Mouse (Mus musculus): ENCODE data around the gene Vdr. TPM values are rescaled to one million over a fixed set of nuclear protein-coding genes. Genes with fewer than 3 reads are reported as not detected.
A peak's percentile ranks its signal among the peaks of the same experiment; 100 is the strongest.

The Vdr gene
- polyA plus RNA-seq, 1 experiment from 2014 or later, result 47.9 TPM

DNA sequence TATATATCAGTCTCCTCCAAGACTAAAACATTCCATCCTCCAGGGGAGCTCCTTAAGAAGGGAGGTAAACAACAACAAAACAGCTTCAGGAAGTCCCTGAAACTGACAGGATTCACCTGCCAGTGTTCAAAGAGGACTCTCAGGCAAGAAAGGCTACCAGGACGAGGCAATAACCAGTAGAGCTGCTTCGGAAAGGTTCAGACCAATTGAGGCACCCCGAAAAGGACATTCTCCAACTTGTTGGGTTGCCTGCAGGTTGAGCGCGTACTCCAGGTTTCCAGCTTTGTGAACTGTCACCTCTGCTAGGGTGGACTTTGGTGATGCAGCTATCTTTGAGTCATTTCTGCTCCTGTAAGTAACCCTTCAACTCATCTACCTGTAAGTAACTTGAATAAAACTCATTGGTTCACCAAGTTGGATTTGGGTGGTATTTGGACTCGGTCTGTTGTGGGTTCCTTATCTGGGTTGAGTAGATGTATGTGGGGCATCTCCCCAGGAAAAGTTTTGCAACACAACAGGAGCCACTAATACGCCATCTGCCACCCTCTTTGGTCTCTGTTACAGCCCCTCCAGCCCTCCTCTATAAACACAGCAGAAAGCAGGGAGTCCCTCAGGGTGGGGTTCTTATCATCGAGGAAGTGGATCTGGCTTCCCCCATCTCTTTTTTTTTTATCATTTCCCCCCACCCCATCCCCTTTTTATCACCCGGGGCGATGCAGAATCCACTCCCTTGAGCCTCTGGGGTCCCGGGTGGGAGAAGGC, 64.1 kb downstream of the Vdr start:
- DNase-seq (ENCODE audit: low read depth, low spot score) (no peak), ATAC-seq (no peak)
- POLR2A ChIA-PET, result interaction anchor here (1.5 to 1.7 kb wide), 2 partner anchors 33 to 62 kb away, joined by 4 to 5 read pairs; no protein-coding TSS in a partner anchor
- H3K27me3 ChIP-seq, result no peaks in the 10 kb centered on the region
- in situ Hi-C loops (cut with MboI; ENCODE audit: low pct_unique_long_range_greater_than_20kb), result loop anchor here (5.0 kb wide), 2 partner anchors 54 to 129 kb away; no protein-coding TSS in a partner anchor
- CTCF ChIA-PET, result interaction anchor here (0.8 to 11.7 kb wide), 7 partner anchors 9 to 70 kb away, joined by 3 to 119 read pairs (median 10); no protein-coding TSS in a partner anchor
- no peak for TF ChIP-seq CTCF (IDR thresholded peaks at IDR 0.05)

DNA sequence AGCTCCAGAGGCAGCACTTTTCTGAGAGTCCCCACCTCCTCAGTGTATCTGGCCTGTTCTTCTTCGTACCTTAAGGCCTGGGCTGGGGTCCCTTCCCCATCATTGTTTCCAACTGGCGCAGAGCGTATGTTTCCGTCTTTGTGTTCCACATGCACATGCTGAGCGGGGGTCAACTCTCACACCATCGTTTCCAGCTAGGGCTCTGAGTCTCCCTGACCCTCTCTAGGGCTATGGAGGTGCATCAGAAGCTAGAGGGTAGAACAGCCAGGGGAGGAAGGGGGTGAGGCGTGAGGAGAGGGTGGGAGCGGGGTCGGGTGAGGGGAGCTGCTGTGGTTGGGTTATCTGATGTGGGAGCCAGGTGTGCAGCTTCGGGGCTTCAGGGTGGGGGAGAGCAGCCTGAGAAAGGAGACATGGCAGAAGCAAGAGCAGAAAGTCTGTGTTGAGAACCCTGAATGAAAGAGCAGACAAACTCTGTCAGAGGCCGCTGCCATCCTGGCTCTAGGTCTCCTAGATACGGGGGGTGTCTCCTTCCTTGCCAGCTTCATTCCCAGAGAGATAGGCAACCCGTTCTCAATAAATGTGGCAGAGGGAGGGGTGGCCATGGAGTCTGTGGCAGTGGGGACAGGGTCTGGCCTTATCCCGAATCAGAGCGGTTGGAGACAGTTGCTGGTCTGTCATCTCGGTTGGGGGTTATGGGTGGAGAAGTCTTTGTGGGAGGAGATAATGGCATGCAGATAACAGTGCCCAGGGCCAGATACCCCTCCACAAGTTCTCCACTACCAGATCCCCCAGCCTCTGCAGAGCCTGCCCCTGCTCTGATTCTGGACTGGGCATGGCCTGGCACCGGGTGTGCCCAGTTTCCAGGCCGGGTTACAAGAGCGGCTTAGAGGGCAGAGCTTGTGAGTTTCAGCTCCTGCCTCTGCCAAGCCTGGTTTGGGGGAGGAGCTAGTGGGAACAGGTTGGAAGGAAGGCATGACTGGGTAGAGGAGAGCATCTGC, 66.1 kb downstream of the Vdr start, which contains the start of gene Hdac7:
Gene Hdac7, minus strand, starts transcription at position 466 of the 998 bp plus-strand sequence.
- CTCF ChIA-PET, result interaction anchor here (2.0 to 11.7 kb wide), 4 partner anchors 15 to 120 kb away, joined by 7 to 119 read pairs (median 9); partner anchors contain the start of gene Tmem106c
- POLR2A ChIA-PET, result interaction anchor here (1.0 to 2.2 kb wide), 5 partner anchors 14 to 127 kb away, joined by 3 to 11 read pairs (median 3); no protein-coding TSS in a partner anchor
- no peak for ATAC-seq
- in situ Hi-C loops (cut with MboI; ENCODE audit: low pct_unique_long_range_greater_than_20kb), result loop anchor here (5.0 kb wide), 2 partner anchors 52 to 127 kb away; no protein-coding TSS in a partner anchor
- no peaks in the 10 kb centered on the region for H3K27me3 ChIP-seq
- no peak for DNase-seq (ENCODE audit: low read depth, low spot score)
- TF ChIP-seq CTCF (IDR thresholded peaks at IDR 0.05), result no peak

DNA sequence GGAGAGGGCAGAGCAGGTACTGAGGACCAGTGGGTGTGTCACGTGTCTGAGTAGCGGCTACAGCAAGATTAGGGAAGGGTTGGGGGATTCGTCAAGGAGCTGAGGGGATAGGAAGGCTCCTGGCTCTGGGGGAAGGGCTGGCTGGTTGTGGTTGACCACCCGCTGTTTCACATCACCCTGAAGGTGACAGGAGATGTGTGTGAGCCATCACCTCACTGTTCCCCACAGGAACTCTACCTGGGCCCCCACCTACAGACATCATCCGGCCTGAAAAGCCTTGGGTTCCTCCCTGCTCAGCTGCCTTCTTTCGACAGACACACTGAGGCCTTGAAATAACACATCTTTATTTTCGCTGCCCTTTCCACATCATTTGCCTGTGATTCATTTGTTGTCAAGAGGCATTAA, 67.2 kb downstream of the Vdr start:
- CTCF ChIA-PET, result interaction anchor here (1.0 to 11.7 kb wide), 4 partner anchors 14 to 121 kb away, joined by 3 to 119 read pairs (median 16); partner anchors contain the start of gene Tmem106c

DNA sequence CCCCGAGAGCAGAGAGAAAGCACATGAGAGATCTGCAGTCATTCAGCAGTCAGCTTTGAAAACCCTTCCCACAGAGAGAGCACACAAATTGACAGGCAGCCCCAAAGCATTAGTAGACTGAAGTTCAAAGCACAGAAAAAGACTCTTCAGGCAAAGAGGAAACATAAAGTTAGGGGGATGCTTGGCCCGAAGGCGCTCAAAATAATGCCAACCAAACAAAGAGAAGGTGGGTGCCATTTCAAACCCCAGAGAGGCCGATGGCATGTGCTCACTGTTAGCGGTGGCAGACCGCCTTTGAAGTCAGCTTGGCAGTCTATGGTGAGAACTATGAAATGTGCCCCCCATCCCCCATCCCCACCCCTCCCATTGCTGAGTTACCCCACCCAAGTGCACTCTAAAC, 68.4 kb downstream of the Vdr start:
- DNase-seq (ENCODE audit: low read depth, low spot score), result no peak
- H3K27me3 ChIP-seq, result no peaks in the 10 kb centered on the region
- ATAC-seq, result no peak
- no peak for TF ChIP-seq CTCF (IDR thresholded peaks at IDR 0.05)
- POLR2A ChIA-PET, result interaction anchor here (0.9 to 2.0 kb wide), 2 partner anchors 15 to 20 kb away, joined by 3 to 5 read pairs; no protein-coding TSS in a partner anchor
- in situ Hi-C loops (cut with MboI; ENCODE audit: low pct_unique_long_range_greater_than_20kb), result no loop called here
- CTCF ChIA-PET, result interaction anchor here (2.2 to 11.7 kb wide), 5 partner anchors 12 to 122 kb away, joined by 7 to 119 read pairs (median 15); partner anchors contain the start of gene Tmem106c

More for the DNA sequence above, 67.2 kb downstream of the Vdr start:
- no peaks in the 10 kb centered on the region for H3K27me3 ChIP-seq
- POLR2A ChIA-PET, result interaction anchor here (0.9 to 2.0 kb wide), 5 partner anchors 9 to 21 kb away, joined by 3 to 5 read pairs (median 4); no protein-coding TSS in a partner anchor
- no peak for TF ChIP-seq CTCF (IDR thresholded peaks at IDR 0.05)
- DNase-seq (ENCODE audit: low read depth, low spot score), result no peak
- in situ Hi-C loops (cut with MboI; ENCODE audit: low pct_unique_long_range_greater_than_20kb), result no loop called here
- no peak for ATAC-seq

DNA sequence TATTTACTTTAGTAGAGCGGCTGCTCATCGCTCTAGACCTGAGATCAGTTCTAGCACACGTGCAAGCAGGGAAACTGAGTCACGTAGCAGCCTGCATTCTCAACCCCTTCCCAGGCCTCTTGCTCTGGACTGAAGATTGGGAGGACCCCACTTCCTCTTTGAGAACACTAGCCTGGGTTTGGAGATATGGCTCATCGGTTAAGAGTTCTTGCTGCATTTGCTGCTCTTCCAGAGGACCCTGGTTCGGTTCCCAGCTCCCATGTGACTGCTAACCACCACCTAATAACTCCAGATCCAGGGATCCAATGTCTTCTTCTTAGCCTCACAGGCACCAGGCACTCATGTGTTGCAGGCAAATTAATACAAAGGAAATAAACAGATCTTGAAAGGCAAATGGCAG, 69.0 kb downstream of the Vdr start:
- in situ Hi-C loops (cut with MboI; ENCODE audit: low pct_unique_long_range_greater_than_20kb), result no loop called here
- CTCF ChIA-PET, result interaction anchor here (2.3 to 11.7 kb wide), 5 partner anchors 8 to 47 kb away, joined by 11 to 119 read pairs (median 25); no protein-coding TSS in a partner anchor
- no peak for TF ChIP-seq CTCF (IDR thresholded peaks at IDR 0.05)
- POLR2A ChIA-PET, result interaction anchor here (1.7 to 1.9 kb wide), 3 partner anchors 12 to 51 kb away, joined by 4 to 14 read pairs (median 11); no protein-coding TSS in a partner anchor
- no peak for ATAC-seq
- no peaks in the 10 kb centered on the region for H3K27me3 ChIP-seq
- no peak for DNase-seq (ENCODE audit: low read depth, low spot score)

- ChIA-PET POLR2A (interaction anchor here (1.0 to 1.9 kb wide), 6 partner anchors 8 to 50 kb away, joined by 3 to 14 read pairs (median 5); no protein-coding TSS in a partner anchor), CTCF (interaction anchor here (0.8 to 11.7 kb wide), 7 partner anchors 8 to 74 kb away, joined by 3 to 119 read pairs (median 15); no protein-coding TSS in a partner anchor)
- in situ Hi-C loops (cut with MboI; ENCODE audit: low pct_unique_long_range_greater_than_20kb), result no loop called here
- no peaks in the 10 kb centered on the region for H3K27me3 ChIP-seq
- TF ChIP-seq CTCF (IDR thresholded peaks at IDR 0.05), result no peak
- ATAC-seq (no peak), DNase-seq (ENCODE audit: low read depth, low spot score) (no peak)
These were observed 69.6 kb downstream of the Vdr start for GRCm38 (mm10) chr15:97840781-97841180.

DNA sequence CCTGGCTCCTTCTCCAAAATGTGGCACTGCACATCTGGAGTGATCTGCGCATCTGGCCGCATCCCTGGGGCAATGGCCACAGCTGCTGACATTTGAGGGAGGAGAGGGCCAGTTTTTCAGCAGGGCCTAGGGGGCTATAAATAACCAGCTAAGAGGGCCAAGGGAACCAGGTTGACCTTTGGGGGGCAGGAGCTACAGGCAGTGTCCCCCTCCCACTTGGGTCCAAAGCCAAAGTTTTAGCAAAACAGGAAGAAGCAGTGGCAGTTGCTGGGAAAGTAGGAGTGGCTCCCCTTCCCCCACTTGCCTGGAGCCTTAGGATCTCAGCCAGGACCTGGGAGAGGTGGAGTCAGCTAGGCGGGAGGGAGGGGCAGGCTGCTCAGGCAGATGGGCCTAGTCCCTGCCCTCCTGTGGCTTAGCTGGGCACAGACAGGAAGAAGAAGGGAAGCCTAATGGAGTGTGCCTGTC, 70.4 kb downstream of the Vdr start:
- DNase-seq (ENCODE audit: low read depth, low spot score) (no peak), ATAC-seq (peak; percentile 52)
- CTCF ChIA-PET, result interaction anchor here (1.4 to 11.7 kb wide), 6 partner anchors 9 to 73 kb away, joined by 4 to 119 read pairs (median 20); no protein-coding TSS in a partner anchor
- no peak for TF ChIP-seq CTCF (IDR thresholded peaks at IDR 0.05)
- H3K27me3 ChIP-seq, result no peaks in the 10 kb centered on the region
- in situ Hi-C loops (cut with MboI; ENCODE audit: low pct_unique_long_range_greater_than_20kb), result no loop called here
- POLR2A ChIA-PET, result interaction anchor here (1.0 to 1.9 kb wide), 6 partner anchors 8 to 49 kb away, joined by 3 to 14 read pairs (median 5); no protein-coding TSS in a partner anchor

DNA sequence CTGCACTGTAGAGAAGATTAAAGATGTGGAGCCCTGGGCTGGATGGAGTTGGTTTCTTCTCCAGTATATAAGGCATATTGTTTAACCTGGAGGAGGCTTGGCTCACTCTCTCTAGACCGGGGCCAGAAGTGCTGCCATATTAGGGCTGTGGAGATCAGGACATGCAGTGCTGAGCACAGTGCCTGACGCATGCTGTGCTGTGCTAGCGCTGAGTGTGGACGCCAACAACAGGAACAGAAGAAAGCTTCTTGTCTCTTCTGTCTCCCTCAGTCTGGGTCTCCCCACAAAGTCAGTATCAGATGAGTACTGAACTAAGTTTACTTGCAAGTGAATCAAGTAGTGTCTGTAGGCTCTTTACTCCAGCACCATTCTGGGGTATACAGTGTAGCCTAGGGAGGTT, 71.0 kb downstream of the Vdr start:
- DNase-seq (ENCODE audit: low read depth, low spot score) (no peak), ATAC-seq (no peak)
- in situ Hi-C loops (cut with MboI; ENCODE audit: low pct_unique_long_range_greater_than_20kb), result no loop called here
- no peak for TF ChIP-seq CTCF (IDR thresholded peaks at IDR 0.05)
- CTCF ChIA-PET, result interaction anchor here (1.4 to 11.7 kb wide), 5 partner anchors 9 to 72 kb away, joined by 4 to 119 read pairs (median 25); no protein-coding TSS in a partner anchor
- POLR2A ChIA-PET, result interaction anchor here (1.3 to 4.2 kb wide), 5 partner anchors 9 to 21 kb away, joined by 3 to 48 read pairs (median 27); no protein-coding TSS in a partner anchor
- no peaks in the 10 kb centered on the region for H3K27me3 ChIP-seq

- CTCF ChIA-PET, result interaction anchor here (4.4 to 11.7 kb wide), 3 partner anchors 9 to 17 kb away, joined by 25 to 119 read pairs (median 39); no protein-coding TSS in a partner anchor
- in situ Hi-C loops (cut with MboI; ENCODE audit: low pct_unique_long_range_greater_than_20kb), result no loop called here
- no peak for ATAC-seq
- DNase-seq (ENCODE audit: low read depth, low spot score), result no peak
- no peaks in the 10 kb centered on the region for H3K27me3 ChIP-seq
- POLR2A ChIA-PET, result interaction anchor here (3.3 to 4.2 kb wide), 3 partner anchors 10 to 21 kb away, joined by 27 to 48 read pairs (median 40); no protein-coding TSS in a partner anchor
- no peak for TF ChIP-seq CTCF (IDR thresholded peaks at IDR 0.05)
These were observed 71.4 kb downstream of the Vdr start for GRCm38 (mm10) chr15:97839012-97839411.
